Mouse (Mus musculus): ENCODE measurements around the gene Tnn.

Tnn gene

DNA sequence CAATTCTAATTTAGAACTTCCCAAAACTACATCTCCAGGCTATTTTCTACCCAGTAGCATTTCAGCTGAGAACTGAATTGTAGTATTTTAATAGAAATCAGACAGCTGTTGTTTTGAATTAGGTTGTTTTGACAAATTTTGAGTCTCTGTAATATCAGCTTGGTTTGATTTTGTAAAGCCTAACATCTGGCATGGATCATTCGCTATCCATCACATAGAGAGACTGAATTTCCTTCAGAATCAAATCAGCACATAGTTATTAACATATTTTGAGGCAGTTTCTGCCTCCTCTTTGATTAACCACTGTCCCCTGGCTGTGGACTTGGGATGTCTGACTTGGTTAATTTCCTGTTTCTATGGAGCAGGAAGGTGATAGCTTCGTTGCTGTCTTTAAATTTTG is 44.8 kb downstream of the Tnn start:
- TF ChIP-seq GATA4 (IDR thresholded peaks at IDR 0.05; ENCODE audit: insufficient replicate concordance, low read length), result no peak

DNA sequence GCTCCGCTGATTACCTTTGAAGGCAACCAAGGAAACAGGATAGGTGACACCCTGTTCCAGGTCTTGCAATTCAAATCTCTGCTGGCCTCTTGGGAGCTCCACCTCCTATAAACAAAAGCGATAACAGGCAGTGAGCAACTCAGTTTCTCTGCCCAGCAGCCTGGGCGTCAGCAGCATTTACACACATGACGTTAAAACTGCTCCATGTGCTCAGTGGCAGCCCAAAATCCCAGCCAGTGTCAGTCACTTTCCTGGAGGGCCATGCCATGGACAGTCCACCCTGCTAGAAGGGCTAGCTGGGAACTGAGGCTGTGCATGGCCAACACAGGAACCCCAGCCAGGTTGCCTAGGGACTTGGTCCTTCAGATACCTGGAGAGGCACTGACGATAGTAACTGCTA is 48.0 kb downstream of the Tnn start:
- TF ChIP-seq GATA4 (IDR thresholded peaks at IDR 0.05; ENCODE audit: insufficient replicate concordance, low read length), result no peak

DNA sequence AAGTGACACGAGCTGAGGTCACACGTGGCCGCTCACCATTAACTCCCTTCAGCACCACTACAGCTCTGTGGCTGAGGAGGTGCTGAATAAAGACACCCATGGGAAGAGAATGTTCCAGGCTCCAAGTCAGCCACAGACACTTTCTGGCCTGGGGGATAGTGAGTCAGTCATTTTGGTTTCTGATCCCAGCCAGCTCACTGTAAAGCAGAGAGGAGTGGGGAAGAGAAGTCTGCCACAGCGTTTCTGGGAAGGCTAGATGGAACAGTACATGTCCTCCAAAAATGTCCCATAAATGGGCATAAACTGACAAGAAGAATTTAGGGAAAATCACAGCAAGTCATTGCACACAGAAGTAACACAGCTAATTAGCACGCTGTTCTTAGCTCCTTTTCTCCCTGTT is 52.4 kb downstream of the Tnn start:
- TF ChIP-seq GATA4 (IDR thresholded peaks at IDR 0.05; ENCODE audit: insufficient replicate concordance, low read length), result no peak

DNA sequence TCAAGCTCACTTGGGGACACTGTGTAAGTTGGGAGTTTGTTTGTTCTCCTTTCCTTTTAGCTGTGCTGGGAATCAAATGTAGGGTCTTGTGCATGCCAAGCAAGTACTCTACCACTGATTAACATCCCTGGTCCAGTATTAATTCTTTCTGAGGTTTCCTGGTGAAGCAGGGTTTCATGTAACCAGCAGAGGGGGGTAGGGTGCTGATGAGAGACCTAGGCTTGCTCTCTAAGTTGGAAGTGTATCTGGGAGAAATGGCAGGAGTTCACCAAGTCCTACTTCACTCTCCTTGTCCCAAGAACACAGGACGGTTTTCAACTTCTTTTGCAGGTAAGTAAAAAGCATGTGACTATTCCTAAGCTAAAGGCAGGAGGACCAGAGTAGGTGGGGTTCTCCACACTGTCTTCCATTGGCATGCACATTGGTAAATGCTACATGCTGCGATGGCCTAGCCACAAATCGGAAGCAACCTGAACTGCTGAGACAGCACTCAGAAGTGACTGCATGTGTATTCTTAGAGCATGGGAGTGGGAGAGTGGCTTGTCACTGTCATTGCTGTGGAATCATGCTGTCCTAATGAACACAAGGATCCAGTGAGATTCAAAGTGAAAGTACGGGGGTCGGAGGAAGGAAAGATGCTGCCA is 53.6 kb downstream of the Tnn start:
- no peak for TF ChIP-seq GATA4 (IDR thresholded peaks at IDR 0.05; ENCODE audit: insufficient replicate concordance, low read length)

DNA sequence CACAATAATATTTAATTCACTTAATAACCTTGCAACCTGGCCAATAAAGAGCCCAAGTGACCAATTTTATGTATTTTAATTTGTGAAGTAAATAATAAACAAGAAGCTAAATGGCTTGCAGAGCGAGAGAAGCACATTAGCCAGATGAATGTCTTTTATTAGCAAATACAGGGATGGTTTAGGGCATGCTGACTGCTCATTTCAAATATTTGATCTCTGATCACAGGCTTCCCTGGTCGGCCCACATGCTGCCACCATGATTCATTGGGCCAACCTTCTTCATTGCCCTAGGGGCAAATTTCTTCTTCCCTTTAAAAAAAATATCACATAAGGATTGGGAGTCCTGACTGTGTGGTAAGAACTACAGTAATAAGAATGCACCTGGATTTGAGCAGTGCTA is 66.7 kb downstream of the Tnn start:
- no peak for TF ChIP-seq GATA4 (IDR thresholded peaks at IDR 0.05; ENCODE audit: insufficient replicate concordance, low read length)

DNA sequence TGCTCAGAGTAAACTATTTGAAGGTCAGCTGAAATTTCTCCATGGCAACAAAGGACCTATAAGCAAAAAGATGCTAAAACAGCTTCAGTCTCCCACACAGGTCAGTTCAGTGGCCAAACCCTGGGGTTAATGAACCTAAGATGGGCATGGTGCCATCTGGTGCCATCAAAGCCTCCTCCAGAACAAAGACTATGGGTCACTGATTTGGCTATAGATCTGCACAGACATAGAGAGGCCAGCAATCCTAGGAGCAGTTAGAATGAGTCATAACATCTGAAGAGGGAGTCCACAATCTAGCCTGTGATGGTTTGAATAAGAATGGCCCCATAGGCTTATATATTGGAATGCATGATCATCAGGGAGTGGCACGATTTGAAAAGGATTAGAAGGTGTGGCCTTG is 69.1 kb downstream of the Tnn start:
- TF ChIP-seq GATA4 (IDR thresholded peaks at IDR 0.05; ENCODE audit: insufficient replicate concordance, low read length), result no peak

DNA sequence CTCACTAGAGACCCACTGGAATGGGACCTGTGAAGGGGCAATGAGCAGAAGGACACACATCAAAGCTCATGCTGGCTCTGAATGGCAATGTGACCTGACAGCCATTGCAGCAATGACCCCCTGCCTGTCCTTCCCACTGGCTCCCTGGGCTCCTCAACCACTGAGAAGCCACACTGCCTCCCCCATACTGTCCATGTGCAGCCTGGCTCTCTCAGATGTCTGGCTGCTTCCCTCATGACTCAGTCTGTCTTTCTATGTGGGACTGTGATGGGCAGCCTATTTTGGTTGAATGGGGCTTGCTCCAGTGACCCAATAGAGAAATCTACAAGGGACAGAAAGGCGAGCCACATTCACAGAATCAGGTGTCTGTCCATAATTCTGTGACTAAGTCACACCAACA is 70.7 kb downstream of the Tnn start:
- no peak for TF ChIP-seq GATA4 (IDR thresholded peaks at IDR 0.05; ENCODE audit: insufficient replicate concordance, low read length)

DNA sequence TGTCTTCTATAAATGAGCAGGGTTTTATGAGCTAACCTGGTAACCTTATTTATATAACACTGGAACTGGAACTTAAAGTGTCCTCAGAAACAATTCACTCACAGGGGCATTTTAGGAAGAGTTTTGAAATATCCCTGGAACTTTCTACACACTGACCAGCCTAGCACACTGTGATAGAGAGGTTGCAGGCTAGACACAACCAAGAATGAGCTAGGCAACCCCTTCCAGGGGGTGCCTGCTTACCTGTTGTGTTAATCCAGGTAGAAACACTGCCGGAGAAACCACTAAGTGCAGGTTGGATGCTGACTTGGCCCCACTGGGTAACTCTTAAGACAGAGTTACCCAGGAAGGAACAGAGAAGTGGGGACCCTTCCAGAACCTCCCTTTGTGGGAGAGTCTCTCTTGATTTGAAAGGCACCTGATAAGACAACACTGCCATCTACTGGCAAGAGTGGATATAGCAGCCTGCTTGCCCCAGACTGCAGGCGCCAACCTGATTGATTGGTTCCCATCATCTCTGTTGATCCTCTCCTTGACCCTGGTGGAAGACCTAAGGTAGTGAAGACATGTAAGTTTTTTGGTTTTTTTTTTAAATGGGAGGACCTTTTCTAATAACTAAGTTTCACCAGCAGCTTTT is 72.5 kb downstream of the Tnn start:
- no peak for TF ChIP-seq GATA4 (IDR thresholded peaks at IDR 0.05; ENCODE audit: insufficient replicate concordance, low read length)

DNA sequence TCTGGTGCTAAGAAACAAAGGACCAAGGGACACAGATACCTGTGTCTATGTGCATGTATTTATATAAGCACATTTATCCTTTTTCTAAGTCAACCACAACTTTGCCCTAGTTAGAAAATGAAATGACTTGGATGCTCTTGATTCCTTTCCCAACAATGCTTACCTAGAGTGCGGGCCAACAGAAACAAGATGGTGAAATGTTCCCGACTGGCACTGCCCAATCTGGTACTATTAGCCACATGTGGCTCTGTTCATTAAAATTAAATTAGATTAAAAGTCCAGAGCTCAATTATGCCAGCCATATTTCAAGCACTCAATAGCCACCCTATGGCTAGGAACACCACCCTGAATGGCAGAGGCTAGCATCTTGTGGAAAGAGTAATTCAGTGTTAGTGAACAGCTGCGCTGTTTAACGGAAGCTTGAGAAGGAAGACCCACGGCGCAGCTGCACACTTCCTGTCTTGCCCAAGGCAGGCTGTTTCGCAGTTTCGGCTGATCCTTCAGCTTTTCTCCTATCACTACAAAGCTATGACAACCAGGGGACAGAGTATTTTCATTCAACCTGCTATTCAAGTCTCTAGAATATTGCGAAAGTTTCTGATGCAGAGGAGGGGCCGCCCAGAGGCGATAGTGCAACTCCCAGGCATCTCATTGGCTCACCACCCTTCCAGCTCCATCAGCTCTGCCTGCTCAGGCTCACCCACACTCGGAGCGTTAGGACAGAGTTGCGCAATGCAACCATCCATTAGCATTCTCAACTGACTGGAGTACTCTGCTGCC is 74.3 kb downstream of the Tnn start:
- TF ChIP-seq GATA4 (IDR thresholded peaks at IDR 0.05; ENCODE audit: insufficient replicate concordance, low read length), result no peak

DNA sequence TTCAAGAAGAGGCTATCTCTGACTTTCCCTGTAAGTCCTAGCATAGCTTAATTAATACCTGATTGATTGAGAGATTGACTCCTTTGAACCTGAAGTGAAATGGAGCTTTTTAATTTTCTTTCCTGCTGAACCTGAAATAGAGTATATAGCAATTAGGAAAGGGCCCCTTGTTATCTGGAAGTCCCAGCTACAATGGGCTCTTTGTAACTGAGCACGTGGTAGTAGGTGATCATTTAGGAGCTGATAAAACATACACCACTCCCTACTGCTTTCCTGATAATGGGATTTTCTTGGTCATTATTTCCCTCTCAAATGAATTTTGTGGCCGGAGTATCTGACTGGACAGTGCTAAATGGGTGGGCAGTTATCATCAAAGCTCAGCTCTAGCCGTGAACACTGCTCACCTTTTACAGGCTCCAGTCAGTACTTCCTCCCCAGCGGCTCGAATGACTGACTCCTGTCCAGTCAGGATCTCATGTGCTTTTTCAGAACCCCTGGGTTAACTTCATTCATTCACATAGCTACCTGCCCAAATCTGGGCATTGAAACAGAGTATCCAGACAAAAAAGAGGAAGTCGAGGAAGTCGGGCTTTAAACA is 88.7 kb downstream of the Tnn start:
- no peak for TF ChIP-seq GATA4 (IDR thresholded peaks at IDR 0.05; ENCODE audit: insufficient replicate concordance, low read length)

DNA sequence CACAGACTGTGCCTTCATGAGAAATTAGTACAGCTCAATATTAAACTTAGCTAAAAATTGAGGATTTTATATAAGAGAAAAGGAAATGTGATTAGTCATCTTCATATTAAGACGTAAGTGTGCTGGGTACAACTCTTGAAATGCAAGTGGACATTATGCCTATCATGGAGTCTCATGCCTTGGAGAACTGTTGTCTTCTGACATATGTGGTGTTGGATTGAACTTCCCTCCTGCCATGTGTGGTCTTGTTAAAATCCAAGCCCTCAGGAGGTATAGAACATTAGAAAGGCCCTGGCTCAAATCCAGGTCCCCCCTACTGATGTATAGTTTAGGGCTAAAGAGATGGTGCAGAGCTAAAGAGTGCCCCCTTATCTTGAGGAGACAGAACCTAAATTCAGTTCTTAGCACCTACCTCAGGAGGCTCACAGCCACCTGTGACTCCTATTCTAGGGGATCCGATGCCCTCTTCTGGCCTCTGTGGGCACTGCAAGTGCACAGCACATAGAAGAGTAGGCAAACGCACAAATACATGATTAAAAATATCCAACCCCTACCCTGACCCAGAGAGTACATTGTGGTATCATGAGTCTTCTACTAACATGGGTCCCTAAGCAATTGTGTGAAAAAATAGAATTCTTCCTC is 91.5 kb downstream of the Tnn start:
- TF ChIP-seq GATA4 (IDR thresholded peaks at IDR 0.05; ENCODE audit: insufficient replicate concordance, low read length), result no peak

DNA sequence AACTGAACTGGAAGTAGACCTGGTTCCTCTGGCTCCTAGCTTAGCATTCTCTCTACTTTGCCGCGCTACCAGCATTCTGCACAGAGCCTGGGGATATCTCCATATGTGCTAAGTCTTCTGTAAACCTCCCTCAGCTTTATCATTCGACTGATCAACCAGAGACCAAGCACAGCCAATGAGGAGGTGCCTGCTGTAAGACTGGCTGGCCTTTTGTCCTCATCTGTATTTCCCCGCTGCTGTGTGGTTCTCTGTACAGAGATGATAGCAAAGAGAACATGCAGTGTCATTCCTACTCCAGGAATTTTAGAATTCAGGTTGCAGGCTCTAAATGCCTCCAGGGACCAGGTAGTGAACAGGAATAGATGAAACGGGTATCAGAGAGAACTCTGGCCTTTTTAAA is 92.1 kb downstream of the Tnn start:
- TF ChIP-seq GATA4 (IDR thresholded peaks at IDR 0.05; ENCODE audit: insufficient replicate concordance, low read length), result no peak

DNA sequence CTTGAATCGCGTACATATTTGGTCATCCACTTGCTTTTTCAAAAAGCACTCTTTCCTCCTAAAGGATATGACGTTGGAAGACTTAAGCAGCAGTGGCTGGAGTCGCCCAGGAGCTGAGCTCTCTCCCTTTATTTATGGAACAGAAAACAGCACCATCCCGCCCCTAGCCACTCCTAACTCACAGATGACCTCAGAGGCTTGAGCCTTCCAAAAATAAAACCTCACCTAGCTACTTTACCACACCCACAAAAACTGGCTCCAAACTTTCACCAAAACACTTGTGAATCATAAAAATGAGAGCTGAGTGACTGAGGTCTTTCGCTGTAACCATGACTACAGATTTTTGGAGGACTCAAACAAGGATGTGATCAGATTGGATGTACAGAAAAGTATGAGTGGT is 92.8 kb downstream of the Tnn start:
- no peak for TF ChIP-seq GATA4 (IDR thresholded peaks at IDR 0.05; ENCODE audit: insufficient replicate concordance, low read length)

DNA sequence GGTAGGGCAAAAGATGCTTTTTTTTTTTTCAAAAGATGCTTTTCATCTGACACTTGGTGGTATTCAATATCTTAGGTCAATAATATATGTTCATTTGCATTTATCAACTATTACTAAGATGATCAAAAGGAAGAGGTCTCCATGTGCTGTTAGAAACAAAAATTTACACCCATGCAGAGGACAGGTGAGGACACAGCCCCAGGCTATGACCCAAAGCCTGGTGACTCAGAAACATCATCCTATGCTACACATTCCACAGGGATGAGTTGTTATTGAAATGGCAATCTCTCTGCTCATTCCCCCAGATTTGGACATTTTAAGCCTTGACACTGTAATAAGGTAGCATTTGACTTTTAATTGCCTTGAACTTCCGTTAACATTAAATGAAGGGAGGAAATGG is 93.5 kb downstream of the Tnn start:
- TF ChIP-seq GATA4 (IDR thresholded peaks at IDR 0.05; ENCODE audit: insufficient replicate concordance, low read length), result no peak

DNA sequence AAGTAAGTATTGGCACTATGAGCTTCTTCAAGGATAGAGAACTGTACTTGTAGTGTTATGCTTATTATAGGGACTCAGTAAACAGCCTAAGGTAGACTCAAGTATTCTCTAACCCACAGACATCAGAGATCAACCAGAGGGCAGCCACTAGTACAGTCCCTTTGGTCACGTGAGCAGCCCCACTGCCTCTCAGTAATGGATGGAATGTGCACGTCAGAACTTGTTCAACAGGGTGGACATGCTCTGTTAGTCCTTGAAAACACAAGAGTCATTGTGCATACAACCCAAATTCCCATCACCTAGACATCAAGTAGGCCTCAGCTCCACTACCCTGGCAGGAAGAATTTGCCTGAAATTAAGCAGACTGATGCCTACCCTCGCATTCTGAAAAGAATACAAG is 95.7 kb downstream of the Tnn start:
- no peak for TF ChIP-seq GATA4 (IDR thresholded peaks at IDR 0.05; ENCODE audit: insufficient replicate concordance, low read length)
